Mouse (Mus musculus): ENCODE measurements at regions not wholly inside any gene's neighbourhood (a gene's known extent, or its start where the extent isn't known, plus 50 kb on each side); places are given as distances from the start of the nearest gene placed in this dataset.

DNA sequence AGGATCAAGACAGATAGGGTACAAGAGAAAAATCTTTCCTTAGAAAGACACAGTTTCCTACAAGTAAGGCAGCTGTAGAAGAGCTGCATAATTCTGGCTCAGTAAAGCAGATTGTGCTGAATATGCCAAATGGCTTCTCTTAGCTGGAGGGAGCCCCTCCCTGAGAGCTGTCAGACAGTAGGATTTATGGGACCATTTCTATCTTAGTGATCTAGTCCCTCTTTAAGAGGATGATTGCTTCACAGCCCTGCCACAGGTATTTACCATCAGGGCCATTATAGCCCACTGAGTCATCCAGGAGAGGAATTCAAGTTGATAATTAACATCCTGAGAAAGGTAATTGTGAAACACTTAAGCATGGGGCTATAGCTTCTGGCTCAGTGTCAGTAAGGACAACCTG is 101.5 kb upstream of the Cypt1 start:
- no peak overlapping the region for H3K27ac ChIP-seq
- H3K36me3 ChIP-seq: no peaks in the 10 kb centered on the region
- no peaks in the 10 kb centered on the region for H3K27me3 ChIP-seq (ENCODE audit: insufficient read depth, poor library complexity, severe bottlenecking)
- H3K9me3 ChIP-seq: no peaks in the 10 kb centered on the region
- H3K4me3 ChIP-seq: no peak overlapping the region
- H3K4me1 ChIP-seq (replicated peaks): no peaks in the 10 kb centered on the region
- DNase-seq (ENCODE audit: low spot score): no peak

DNA sequence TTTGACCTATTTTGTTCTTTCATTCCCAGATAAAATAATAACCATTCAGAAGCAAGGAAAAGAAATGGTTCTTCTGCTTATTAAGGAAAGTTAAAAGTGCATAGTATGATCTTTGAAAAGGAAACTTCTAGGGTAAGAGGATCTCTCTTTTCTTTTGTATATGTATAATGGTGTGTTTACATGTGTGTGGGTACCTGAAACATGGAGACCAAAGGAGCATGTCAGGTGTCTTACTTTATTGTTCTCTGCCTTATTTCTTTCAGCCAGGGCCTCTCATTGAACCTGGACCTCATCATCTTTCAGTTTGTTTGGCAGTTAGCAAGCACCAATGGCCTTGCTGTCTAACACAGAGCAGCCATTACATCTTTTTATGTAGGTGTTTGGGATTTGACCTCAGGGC is 101.0 kb upstream of the Cypt1 start:
- no peaks in the 10 kb centered on the region for H3K27me3 ChIP-seq (ENCODE audit: insufficient read depth, poor library complexity, severe bottlenecking)
- no peak overlapping the region for H3K4me3 ChIP-seq
- H3K27ac ChIP-seq: no peak overlapping the region
- DNase-seq (ENCODE audit: low spot score): no peak
- no peaks in the 10 kb centered on the region for H3K36me3 ChIP-seq
- H3K4me1 ChIP-seq (replicated peaks): no peaks in the 10 kb centered on the region
- H3K9me3 ChIP-seq: no peaks in the 10 kb centered on the region

DNA sequence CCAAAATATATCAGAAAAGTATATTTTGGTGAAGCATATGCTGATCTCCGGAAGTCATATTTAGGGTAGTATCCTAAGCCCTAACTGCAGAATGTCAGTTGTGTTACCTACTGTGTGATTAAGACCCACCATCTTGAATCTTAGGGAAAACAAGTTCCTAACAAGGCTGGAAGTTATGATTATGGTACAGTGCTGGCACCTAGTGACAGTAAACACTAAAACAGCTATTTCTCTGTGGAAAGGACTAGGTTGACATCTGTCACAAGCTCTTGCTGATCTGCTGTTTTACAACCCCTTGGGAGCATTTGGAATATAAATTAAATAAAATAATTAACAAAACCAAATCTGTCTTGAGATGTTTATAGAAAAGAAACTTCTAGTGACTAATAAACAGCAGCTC is 84.6 kb upstream of the Cypt1 start:
- H3K9me3 ChIP-seq: no peaks in the 10 kb centered on the region
- no peaks in the 10 kb centered on the region for H3K27me3 ChIP-seq (ENCODE audit: insufficient read depth, poor library complexity, severe bottlenecking)
- H3K36me3 ChIP-seq: no peaks in the 10 kb centered on the region
- no peak overlapping the region for H3K27ac ChIP-seq
- H3K4me1 ChIP-seq (replicated peaks): no peaks in the 10 kb centered on the region
- no peak overlapping the region for H3K4me3 ChIP-seq
- no peak for DNase-seq (ENCODE audit: low spot score)
- WGBS: 88% methylated on average over 1 of the region's 1 CpGs

DNA sequence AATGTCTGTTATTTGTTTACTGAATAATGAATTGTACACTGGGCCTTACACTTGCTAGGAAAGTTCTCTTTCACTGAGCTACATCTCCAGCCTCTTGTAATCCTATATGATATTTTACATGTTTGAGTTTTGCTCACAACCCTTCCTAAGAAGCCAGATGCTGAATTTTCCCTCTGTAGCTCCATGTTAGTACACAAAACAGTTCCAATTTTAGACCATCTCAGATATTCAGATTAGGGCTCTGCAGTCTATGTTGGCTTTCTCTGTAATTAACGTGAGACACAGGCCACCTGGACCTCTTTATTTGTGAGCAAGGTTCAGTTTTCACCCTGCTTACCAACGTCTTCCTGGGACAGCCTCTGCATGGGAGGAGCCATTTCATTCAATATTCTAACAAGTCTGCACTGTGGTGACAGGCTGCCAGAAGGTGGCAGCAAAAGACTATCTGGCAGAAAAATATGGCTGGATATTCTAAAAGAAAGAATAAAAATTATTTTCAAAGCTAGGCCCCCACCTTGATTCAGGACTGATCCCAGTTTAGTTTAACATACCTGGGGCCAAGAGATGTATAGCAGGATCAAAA is 72.1 kb upstream of the Cypt1 start:
- Histone ChIP-seq H3K27me3 (ENCODE audit: insufficient read depth, poor library complexity, severe bottlenecking) (no peaks in the 10 kb centered on the region), H3K4me1 (replicated peaks) (no peaks in the 10 kb centered on the region)
- 6% methylated on average over 2 of the region's 2 CpGs for WGBS

More for the DNA sequence above, 72.1 kb upstream of the Cypt1 start:
- H3K36me3 ChIP-seq: no peaks in the 10 kb centered on the region
- peak; percentile 26 for DNase-seq (ENCODE audit: low spot score)
- no peaks in the 10 kb centered on the region for H3K9me3 ChIP-seq
- no peak overlapping the region for H3K27ac ChIP-seq
- no peak overlapping the region for H3K4me3 ChIP-seq
